Mouse (Mus musculus) forebrain, embryonic 13.5 days (tissue): ENCODE measurements around the gene Mrps6. TPM values are rescaled to one million over a fixed set of nuclear protein-coding genes. Genes with fewer than 3 reads are reported as not detected.
A peak's percentile ranks its signal among the peaks of the same experiment; 100 is the strongest.

Experiments used
- ATAC-seq: fragments of 200-750 bp; cut with Nextera tagmentation; 2 replicates; pipeline ENCODE4 v1.8.0; 2017
- H3K27ac ChIP-seq: fragments of 300-500 bp; sonication (generic); 2 replicates; pipeline ENCODE4 v1.5.1; 2015; ENCODE audit warnings: inconsistent platforms, mild to moderate bottlenecking, moderate library complexity
- H3K27me3 ChIP-seq: fragments of 300-500 bp; sonication (generic); 2 replicates; pipeline ENCODE4 v1.6.1; 2015; ENCODE audit warnings: mild to moderate bottlenecking, inconsistent platforms
- H3K36me3 ChIP-seq: fragments of 300-500 bp; sonication (generic); 2 replicates; pipeline ENCODE4 v1.6.1; 2015; ENCODE audit warnings: mild to moderate bottlenecking, inconsistent platforms; ENCODE audit not compliant: poor library complexity, severe bottlenecking
- H3K4me1 ChIP-seq: fragments of 300-500 bp; sonication (generic); 2 replicates; pipeline ENCODE4 v1.6.1; 2015; ENCODE audit warnings: inconsistent platforms
- H3K4me2 ChIP-seq: fragments of 300-500 bp; sonication (generic); 2 replicates; pipeline ENCODE4 v1.6.1; 2015; ENCODE audit warnings: inconsistent platforms, mild to moderate bottlenecking, moderate library complexity
- H3K4me3 ChIP-seq: fragments of 300-500 bp; sonication (generic); 2 replicates; pipeline ENCODE4 v1.5.1; 2015; ENCODE audit warnings: mild to moderate bottlenecking, inconsistent platforms
- H3K9ac ChIP-seq: fragments of 300-500 bp; sonication (generic); 2 replicates; pipeline ENCODE4 v1.6.1; 2015; ENCODE audit warnings: mild to moderate bottlenecking, inconsistent platforms
- H3K9me3 ChIP-seq: fragments of 300-500 bp; sonication (generic); replicated peaks from 2 replicates; pipeline ENCODE4 v1.6.1; 2016; ENCODE audit warnings: inconsistent platforms
- WGBS: fragments of 180-500 bp; shearing (Covaris S2); methylation state at CpG from one replicate; pipeline ENCODE4 v1.1.7; 2015; 5-methylcytosine and 5-hydroxymethylcytosine counted together
- polyA plus RNA-seq: library from polyadenylated mRNA; unstranded; fragments of >200 nt; fragmentation: Nextera tagmentation; extraction: Ambion mirVana; gene quantifications from 2 replicates; pipeline ENCODE4 v1.2.1, GENCODE M21; 2015

Gene Mrps6
- 143 and 159 TPM in 2 replicates for polyA plus RNA-seq

DNA sequence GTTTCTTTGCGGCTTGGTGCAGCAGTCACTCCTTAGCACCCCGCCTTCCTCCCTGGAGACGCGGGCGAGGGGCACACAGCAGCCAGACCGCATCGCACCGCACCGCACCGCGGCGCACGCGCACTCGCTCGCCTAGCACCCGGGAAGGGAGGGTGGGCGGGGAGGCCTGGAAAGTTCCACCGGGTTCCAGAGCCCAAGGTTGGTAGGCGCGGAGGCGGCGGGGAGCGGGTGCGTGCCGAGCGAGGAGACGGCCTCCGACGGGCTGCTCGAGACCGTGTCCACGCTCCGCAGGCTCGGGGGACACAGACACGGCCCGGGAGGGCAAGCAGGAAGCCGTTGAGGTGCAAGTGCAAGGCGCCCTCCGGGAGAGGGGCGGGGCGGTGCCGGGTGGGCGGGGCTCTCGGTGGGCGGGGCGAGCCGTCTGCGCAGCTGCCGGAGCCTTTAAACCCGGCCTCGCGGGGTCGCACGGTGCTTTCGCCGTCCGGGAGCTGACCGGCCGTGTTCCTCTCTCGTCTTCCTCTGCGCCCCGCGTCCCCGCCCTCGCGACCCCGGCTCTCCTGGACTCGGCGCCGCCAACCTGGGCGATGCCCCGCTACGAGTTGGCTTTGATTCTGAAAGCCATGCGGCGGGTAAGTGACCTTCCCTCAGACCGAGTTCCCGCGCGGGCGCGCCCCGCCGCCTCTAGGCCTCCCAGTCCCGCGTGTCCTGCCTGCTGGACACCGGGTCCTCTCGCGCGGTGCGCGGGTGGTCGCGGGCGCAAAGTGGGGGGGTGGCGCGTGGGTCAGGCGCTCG, at the start of gene Mrps6, which contains the start of the genes Gm49711 and Slc5a3:
TSS of gene Mrps6 (plus strand) at position 419 of the 792 bp plus-strand sequence.
TSS of gene Gm49711 (plus strand) at position 465 of the 792 bp plus-strand sequence.
TSS of gene Slc5a3 (plus strand) at position 471 of the 792 bp plus-strand sequence.
- peaks cover 29% of the 10 kb centered on the region for H3K4me1 ChIP-seq
- peak within 1 kb of the TSS; percentile 83 for H3K4me2 ChIP-seq
- peaks cover 25% of the 10 kb centered on the region for H3K36me3 ChIP-seq
- H3K27ac ChIP-seq, result peak within 1 kb of the TSS; percentile 79
- ATAC-seq, result peak; percentile 94
- H3K27me3 ChIP-seq, result no peaks in the 10 kb centered on the region
- H3K9ac ChIP-seq, result peak within 1 kb of the TSS; percentile 84
- peak within 1 kb of the TSS; percentile 87 for H3K4me3 ChIP-seq
- peaks cover 10% of the 10 kb centered on the region for H3K9me3 ChIP-seq
- under 1% methylated on average over 64 of the region's 99 CpGs for WGBS

DNA sequence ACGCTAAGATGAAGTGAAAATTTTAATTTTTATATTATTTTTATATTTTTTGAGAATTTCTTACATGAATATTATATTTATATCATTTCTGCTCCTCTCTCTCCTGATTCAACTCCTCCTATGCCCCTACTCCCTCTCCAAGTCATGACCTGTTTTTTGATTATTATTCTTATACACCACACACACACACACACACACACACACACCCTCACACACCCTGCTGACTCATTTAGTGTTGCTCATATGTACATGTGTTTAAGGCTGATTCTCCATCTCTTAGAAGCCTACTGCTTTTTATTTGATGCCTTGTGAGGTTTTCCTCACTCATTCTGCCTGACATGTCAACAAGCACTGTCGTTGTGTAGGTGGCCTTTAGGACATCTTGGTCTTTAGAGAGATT, 48.5 kb upstream of the Mrps6 start:
- Histone ChIP-seq H3K4me2 (no peak overlapping the region), H3K27me3 (no peaks in the 10 kb centered on the region), H3K36me3 (no peaks in the 10 kb centered on the region), H3K9me3 (peaks cover 4% of the 10 kb centered on the region; the same call in 1 of the 2 replicates), H3K4me3 (no peak overlapping the region), H3K4me1 (no peaks in the 10 kb centered on the region), H3K9ac (no peak overlapping the region), H3K27ac (no peak overlapping the region)
- no peak for ATAC-seq
- WGBS, result 90% methylated on average over 2 of the region's 2 CpGs

DNA sequence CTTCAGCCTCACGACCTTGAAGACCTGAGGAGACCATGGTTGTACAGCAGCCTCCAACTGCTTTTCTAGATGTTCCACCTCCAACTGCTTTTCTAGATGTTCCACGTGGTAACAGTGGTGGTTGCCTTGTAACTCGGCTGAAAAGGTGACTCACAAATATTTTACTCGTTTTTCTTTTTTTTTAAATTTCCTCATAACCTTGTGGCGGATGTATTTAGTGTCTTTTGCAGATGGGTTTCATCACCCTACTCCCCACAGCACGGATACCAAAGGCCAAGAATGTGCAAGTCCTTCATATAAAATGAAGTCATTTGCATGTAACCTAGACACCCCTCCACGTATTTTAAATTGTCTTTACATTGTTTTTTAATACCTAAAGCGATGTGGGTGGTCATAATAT, 41.3 kb upstream of the Mrps6 start:
- H3K9ac ChIP-seq, result no peak overlapping the region
- no peaks in the 10 kb centered on the region for H3K27me3 ChIP-seq
- H3K27ac ChIP-seq, result no peak overlapping the region
- H3K4me2 ChIP-seq, result no peak overlapping the region
- no peak overlapping the region for H3K4me3 ChIP-seq
- H3K36me3 ChIP-seq, result no peaks in the 10 kb centered on the region
- peaks cover 14% of the 10 kb centered on the region for H3K4me1 ChIP-seq
- ATAC-seq, result no peak
- 91% methylated on average over 8 of the region's 8 CpGs for WGBS
- no peaks in the 10 kb centered on the region for H3K9me3 ChIP-seq

DNA sequence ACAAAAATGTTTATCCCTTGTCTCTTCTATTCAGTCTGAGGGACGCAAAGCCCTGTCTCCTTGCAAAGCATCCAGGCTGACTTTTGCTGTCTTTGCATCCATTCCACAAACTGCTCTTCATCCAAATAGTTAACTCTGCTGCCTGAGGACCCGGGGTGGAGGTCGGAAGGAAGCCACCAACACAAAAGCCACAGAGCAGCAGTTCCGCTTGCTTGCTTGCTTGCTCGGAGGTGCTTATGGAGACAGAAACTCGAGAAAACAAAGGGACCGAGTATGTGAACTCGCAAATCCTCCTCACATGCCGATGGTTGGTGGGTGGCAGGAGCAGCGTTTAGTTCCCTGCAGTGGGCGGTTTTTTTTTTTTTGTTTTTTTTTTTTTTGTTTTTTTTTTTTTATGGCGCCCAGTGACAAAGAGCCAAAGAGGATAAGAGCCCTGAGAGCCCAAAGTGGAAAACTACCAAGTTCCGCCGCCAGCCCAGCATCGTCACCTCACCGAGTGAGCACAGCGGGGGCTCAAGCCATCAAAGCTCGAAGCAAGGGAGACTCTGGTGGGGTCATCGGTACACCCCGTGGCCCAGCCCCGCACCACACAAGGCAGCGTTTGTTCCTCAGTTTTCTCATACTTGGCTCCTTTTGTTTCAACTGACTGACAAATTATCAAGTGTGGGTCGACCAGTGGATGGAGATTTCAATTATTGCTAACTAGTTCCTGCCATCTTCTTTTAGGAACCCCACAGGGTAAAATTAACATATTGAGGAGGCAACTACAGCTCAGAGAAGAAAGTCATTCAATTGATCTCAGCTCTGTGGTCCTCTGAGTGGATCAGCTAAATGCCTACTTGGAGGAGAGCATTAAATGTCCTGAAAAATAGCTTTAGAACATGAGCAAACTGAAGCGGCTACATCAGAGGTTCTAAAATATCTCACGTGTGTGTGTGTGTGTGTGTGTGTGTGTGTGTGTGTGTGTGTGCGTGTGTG, 38.6 kb upstream of the Mrps6 start:
- ATAC-seq, result peak; percentile 86
- Histone ChIP-seq H3K9me3 (no peaks in the 10 kb centered on the region), H3K9ac (peak overlapping the region; percentile 62), H3K4me1 (peaks cover 14% of the 10 kb centered on the region), H3K4me3 (peak overlapping the region; percentile 38), H3K4me2 (peak overlapping the region; percentile 63), H3K27ac (peak overlapping the region; percentile 35; the same call in 1 of the 2 replicates), H3K27me3 (no peaks in the 10 kb centered on the region), H3K36me3 (no peaks in the 10 kb centered on the region)
- 5% methylated on average over 26 of the region's 26 CpGs for WGBS

DNA sequence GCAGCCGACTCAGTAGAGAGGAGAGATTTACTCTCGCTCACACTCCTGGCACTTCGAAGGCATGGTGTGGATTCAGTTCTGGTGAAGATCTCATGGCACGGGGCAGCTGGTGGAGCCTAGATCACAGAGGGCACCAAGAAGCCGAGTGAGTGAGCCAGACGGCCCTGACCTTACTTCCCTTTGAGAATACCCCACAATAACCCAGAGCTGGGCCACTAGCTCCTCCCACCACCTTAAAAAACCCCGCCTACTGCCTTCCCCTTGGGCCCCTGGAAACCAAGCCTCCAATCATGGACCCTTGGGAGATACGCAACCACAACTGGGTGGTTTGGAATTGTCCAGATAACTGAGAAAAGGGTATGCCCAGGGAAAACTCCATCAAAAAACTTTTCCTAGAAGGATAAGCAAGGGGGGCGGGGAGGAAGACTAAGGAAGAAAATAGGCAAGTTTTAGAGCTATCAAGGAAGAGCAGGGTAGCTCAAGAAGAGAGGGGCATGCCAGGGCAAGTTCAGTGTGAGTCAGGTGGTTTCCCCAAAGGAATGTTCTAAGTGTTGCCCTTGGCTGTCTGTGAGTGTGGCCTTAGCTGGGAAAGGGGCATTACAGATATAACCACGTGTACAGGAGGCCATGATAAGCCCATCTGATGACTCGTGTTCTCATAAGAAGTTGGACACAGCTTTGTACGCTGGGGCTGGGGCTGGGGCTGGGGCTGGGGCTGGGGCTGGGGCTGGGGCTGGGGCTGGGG, 36.2 kb upstream of the Mrps6 start:
- Histone ChIP-seq H3K4me2 (no peak overlapping the region), H3K9me3 (no peaks in the 10 kb centered on the region), H3K9ac (no peak overlapping the region), H3K4me1 (peaks cover 14% of the 10 kb centered on the region), H3K27me3 (no peaks in the 10 kb centered on the region), H3K4me3 (no peak overlapping the region), H3K36me3 (no peaks in the 10 kb centered on the region), H3K27ac (no peak overlapping the region)
- ATAC-seq, result no peak
- 82% methylated on average over 12 of the region's 12 CpGs for WGBS

DNA sequence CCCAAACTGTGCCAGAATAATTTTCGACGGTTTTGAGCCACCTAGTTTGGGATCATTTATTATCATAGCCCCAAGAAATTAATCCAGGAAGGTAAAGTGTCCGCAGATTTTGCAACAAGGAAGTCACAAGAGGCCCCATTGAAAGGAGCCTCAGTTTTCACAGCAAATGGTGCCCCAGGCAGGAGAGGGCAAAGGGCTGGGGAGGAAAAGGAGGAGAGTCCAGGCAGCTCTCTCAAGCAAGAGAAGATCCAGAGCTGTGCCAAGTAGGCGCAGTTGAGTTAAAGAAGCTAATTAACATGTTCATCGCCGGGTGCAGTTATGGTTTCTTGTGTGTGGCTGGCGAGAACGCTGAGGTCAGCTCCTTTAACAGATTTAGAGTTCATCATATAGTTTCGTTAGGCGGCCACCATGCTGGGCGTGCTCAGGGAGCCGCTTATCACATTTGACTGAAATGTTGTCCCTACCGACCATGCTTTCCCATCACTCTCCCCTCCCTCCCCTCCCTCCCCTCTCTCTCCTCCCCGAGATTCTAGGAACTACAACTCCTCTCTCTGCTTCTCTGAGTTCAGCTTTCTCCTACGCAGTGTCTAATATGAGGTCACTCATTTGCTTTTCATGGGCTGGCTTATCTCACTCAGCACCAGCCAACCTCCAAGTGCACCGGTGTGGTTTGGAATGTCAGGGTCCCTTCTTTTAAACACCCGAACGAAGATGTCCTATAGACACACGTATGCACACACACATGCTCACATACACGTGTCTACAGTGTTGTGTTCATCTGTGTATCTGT, 35.4 kb upstream of the Mrps6 start:
- Histone ChIP-seq H3K4me1 (peaks cover 14% of the 10 kb centered on the region), H3K36me3 (no peaks in the 10 kb centered on the region), H3K9me3 (no peaks in the 10 kb centered on the region), H3K27me3 (no peaks in the 10 kb centered on the region), H3K9ac (no peak overlapping the region), H3K4me3 (no peak overlapping the region), H3K27ac (no peak overlapping the region), H3K4me2 (no peak overlapping the region)
- no peak for ATAC-seq
- WGBS, result 65% methylated on average over 20 of the region's 20 CpGs

DNA sequence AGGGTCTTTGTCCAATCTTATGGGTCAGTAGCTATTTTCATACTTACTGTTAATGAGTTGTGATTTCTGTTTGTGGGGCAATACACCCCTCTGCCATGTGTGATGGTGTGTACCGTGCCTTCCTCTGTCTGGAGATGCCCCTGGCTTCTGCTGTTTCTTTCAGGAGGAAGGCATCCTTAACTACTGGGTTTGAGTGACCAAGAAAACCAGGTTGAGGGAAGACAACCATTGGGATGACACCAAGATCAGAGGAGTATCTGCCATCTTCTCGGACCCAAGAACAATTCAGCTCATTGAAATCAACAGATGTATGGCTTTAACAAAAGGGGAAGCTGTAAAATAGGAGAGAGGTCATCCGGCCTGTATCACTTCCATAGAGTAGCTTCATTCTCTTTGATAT, 24.8 kb upstream of the Mrps6 start:
- no peak for ATAC-seq
- Histone ChIP-seq H3K4me3 (no peak overlapping the region), H3K27me3 (no peaks in the 10 kb centered on the region), H3K4me2 (no peak overlapping the region), H3K9ac (no peak overlapping the region), H3K4me1 (no peaks in the 10 kb centered on the region), H3K36me3 (no peaks in the 10 kb centered on the region), H3K9me3 (no peaks in the 10 kb centered on the region), H3K27ac (no peak overlapping the region)
- 94% methylated on average over 3 of the region's 3 CpGs for WGBS

DNA sequence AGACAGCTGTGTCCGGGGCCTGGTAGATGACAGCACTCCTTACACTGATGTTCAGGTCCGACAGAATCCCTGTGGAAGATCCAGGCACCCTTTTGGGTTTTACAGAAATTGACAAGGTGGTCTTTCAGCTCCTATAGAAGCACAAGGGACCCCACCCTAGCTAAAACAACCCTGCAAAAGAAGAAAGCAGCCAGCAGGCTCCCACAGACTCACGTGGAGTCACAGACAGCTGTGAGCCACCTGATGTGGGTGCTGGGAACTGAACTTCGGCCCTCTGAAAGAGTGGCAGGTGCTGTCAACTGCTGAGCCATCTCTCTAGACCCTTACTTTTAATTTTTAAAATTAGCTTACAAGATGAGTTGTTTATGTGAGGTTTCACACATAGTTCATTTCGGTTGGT, 23.4 kb upstream of the Mrps6 start:
- Histone ChIP-seq H3K9ac (no peak overlapping the region), H3K27ac (no peak overlapping the region), H3K36me3 (no peaks in the 10 kb centered on the region), H3K4me2 (no peak overlapping the region), H3K27me3 (no peaks in the 10 kb centered on the region), H3K4me3 (no peak overlapping the region), H3K4me1 (no peaks in the 10 kb centered on the region), H3K9me3 (no peaks in the 10 kb centered on the region)
- 75% methylated on average over 5 of the region's 5 CpGs for WGBS
- no peak for ATAC-seq

DNA sequence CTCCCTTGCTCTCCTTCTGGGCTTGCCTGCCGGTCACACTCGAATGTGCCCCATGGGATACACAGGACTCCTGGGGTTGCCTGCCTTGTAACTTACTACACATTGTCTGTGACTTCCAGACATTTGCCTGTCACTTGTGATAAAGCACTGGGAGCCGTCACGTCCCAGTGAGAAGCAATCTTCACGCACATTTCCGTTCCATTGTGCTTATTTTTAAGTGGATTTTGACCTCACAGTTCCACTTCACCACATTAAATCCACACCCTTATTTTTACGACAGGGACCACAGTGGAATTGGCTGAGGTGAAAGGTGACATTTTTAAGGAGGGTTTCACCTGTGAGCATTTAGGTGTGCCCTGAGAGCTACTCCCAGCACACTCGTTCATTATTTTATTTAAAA, 21.4 kb upstream of the Mrps6 start:
- no peak overlapping the region for H3K9ac ChIP-seq
- ATAC-seq, result no peak
- 78% methylated on average over 8 of the region's 8 CpGs for WGBS
- H3K27ac ChIP-seq, result no peak overlapping the region
- no peak overlapping the region for H3K4me2 ChIP-seq
- no peaks in the 10 kb centered on the region for H3K4me1 ChIP-seq
- no peaks in the 10 kb centered on the region for H3K27me3 ChIP-seq
- H3K36me3 ChIP-seq, result no peaks in the 10 kb centered on the region
- H3K4me3 ChIP-seq, result no peak overlapping the region
- no peaks in the 10 kb centered on the region for H3K9me3 ChIP-seq

DNA sequence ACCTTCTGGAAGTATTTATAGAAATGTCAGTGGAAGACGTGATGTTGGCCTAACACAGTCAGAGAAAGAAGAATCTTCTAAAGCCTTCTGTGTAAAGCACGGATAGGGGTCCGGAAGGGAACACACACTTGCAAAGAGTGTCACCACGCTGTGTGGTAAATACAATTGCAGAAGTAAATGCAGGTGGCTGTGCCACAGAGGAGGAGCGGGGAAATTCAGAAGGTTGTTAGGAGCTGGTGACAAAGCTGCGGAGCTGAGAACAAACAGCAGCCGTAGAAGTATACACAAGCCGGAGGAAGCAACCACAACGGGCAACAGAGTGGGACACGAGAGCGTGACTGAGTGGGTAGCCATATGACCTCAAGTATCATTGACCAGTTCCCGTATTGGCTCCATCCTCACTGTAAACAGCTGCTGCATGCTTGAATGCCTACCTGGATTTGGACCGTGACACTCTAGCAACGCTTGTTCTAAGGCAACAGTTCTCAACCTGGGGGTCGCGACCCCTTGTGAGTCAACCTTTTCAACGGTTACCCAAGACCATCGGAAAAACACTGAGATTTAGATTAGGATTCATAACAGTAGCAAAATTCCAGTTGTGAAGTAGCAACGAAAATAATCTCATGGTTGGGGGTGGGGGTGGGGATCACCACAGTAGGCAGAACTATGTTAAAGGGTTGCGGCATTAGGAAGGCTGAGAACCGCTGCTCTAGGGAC, 20.0 kb upstream of the Mrps6 start:
- Histone ChIP-seq H3K36me3 (no peaks in the 10 kb centered on the region), H3K27me3 (no peaks in the 10 kb centered on the region), H3K4me3 (no peak overlapping the region), H3K27ac (no peak overlapping the region), H3K4me2 (no peak overlapping the region), H3K9me3 (no peaks in the 10 kb centered on the region), H3K9ac (no peak overlapping the region), H3K4me1 (no peaks in the 10 kb centered on the region)
- no peak for ATAC-seq
- WGBS, result 92% methylated on average over 21 of the region's 21 CpGs
